Mouse (Mus musculus) bone marrow macrophage, adult 2 months (primary cell): ENCODE measurements around the gene Cckbr.
"Not testable (repeated sequence)": the region's sequence is repeated elsewhere in the genome, so short reads cannot be mapped to it uniquely, and the experiment has no call there.

Experiments
- CTCF ChIP-seq: IDR thresholded peaks from 2 replicates; pipeline ENCODE4 v1.5.1; 2012; ENCODE audit warnings: low read depth, mild to moderate bottlenecking, low read length, moderate library complexity
- POLR2A ChIP-seq: IDR thresholded peaks from 2 replicates; pipeline ENCODE4 v1.6.1; 2012; ENCODE audit warnings: mild to moderate bottlenecking, low read depth, low read length, borderline replicate concordance

GRCm38 (mm10) chr7:105411874-105412632 lies 13.5 kb upstream of the Cckbr start:
- not testable (repeated sequence) for TF ChIP-seq POLR2A
- peak; percentile 94 for TF ChIP-seq CTCF
